Mouse (Mus musculus) lung, postnatal 0 days (tissue): ENCODE measurements around the gene Tsc22d4. TPM values are rescaled to one million over a fixed set of nuclear protein-coding genes. Genes with fewer than 3 reads are reported as not detected.

ENCODE experiments used
- ATAC-seq: fragments of 200-750 bp; cut with Nextera tagmentation; 2 replicates; pipeline ENCODE4 v1.8.0; 2017; ENCODE audit warnings: moderate library complexity
- DNase-seq: peaks from one replicate; pipeline ENCODE4 v3.0.0-alpha.2; 2016; ENCODE audit warnings: low spot score
- H3K27ac ChIP-seq: fragments of 300-500 bp; sonication (generic); 2 replicates; pipeline ENCODE4 v1.5.1; 2014; ENCODE audit warnings: antibody characterized with exemption, mild to moderate bottlenecking, low read length, mixed read lengths
- H3K27me3 ChIP-seq: fragments of 300-500 bp; sonication (generic); replicated peaks from 2 replicates; pipeline ENCODE4 v1.6.1; 2014; ENCODE audit warnings: low read length, mixed read lengths; ENCODE audit not compliant: insufficient read depth
- H3K36me3 ChIP-seq: fragments of 300-500 bp; sonication (generic); 2 replicates; pipeline ENCODE4 v1.6.1; 2014; ENCODE audit warnings: low read length, mixed read lengths; ENCODE audit not compliant: insufficient read depth
- H3K4me1 ChIP-seq: fragments of 300-500 bp; sonication (generic); 2 replicates; pipeline ENCODE4 v1.6.1; 2014; ENCODE audit warnings: antibody characterized with exemption, low read depth, low read length, mixed read lengths; ENCODE audit not compliant: insufficient read depth
- H3K4me2 ChIP-seq: fragments of 300-500 bp; sonication (generic); replicated peaks from 2 replicates; pipeline ENCODE4 v1.6.1; 2014; ENCODE audit warnings: low read depth, mild to moderate bottlenecking, low read length, moderate library complexity, mixed read lengths
- H3K4me3 ChIP-seq: fragments of 300-500 bp; sonication (generic); 2 replicates; pipeline ENCODE4 v1.5.1; 2014; ENCODE audit warnings: low read depth, low read length
- H3K9ac ChIP-seq: fragments of 300-500 bp; sonication (generic); replicated peaks from 2 replicates; pipeline ENCODE4 v1.6.1; 2014; ENCODE audit warnings: low read depth, mild to moderate bottlenecking
- H3K9me3 ChIP-seq: fragments of 300-500 bp; sonication (generic); 2 replicates; pipeline ENCODE4 v1.6.1; 2016; ENCODE audit warnings: low read length, mixed read lengths
- CTCF ChIP-seq: IDR thresholded peaks from 2 replicates; pipeline ENCODE4 v1.5.1; 2016; ENCODE audit warnings: antibody characterized with exemption, mild to moderate bottlenecking
- EP300 ChIP-seq: IDR thresholded peaks from 2 replicates; pipeline ENCODE4 v1.6.1; 2016; ENCODE audit warnings: antibody characterized with exemption, mild to moderate bottlenecking, control low read depth
- WGBS: fragments of 180-500 bp; shearing (Covaris S2); extraction: QIAGEN DNeasy Blood & Tissue Kit; methylation state at CpG from one replicate; pipeline ENCODE4 v1.1.7; 2014; 5-methylcytosine and 5-hydroxymethylcytosine counted together
- polyA plus RNA-seq: library from polyadenylated mRNA; unstranded; fragments of >200 nt; fragmentation: Nextera tagmentation; extraction: Ambion mirVana; gene quantifications from 2 replicates; pipeline ENCODE4 v1.2.1, GENCODE M21; 2015

Gene Tsc22d4
- polyA plus RNA-seq, 1 experiment from 2014 or later: 119 TPM

DNA sequence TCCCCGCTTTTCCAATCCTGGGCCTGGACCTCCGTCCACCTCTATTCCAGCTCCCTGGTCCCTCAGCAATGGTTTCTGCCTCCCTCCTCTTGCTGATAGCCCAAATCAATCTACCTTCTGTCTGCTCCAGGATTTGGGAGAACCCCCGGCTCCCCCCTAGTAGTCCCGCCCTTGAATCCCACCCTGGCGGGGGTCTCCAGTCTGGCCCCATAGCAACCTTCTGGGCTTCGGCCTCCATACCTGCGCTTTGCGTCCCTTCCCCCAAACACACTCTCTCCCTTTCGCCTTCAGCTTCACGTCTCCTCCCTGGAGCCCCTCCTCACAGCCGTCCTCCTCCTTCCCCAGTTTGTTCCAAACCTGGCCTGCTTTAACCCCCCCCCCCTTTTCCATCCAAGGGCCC, 5.0 kb upstream of the Tsc22d4 start:
- Histone ChIP-seq H3K27ac (no peak overlapping the region), H3K27me3 (no peaks in the 10 kb centered on the region), H3K9me3 (no peaks in the 10 kb centered on the region), H3K9ac (0 out of 2 replicates have a peak overlapping the region, but pooled peaks have one; percentile 34), H3K36me3 (no peaks in the 10 kb centered on the region), H3K4me3 (peak overlapping the region; percentile 57), H3K4me1 (no peaks in the 10 kb centered on the region), H3K4me2 (peak overlapping the region; percentile 94)
- no peak for TF ChIP-seq EP300
- no peak for TF ChIP-seq CTCF
- ATAC-seq: no peak
- WGBS: 21% methylated on average over 11 of the region's 11 CpGs
- DNase-seq: no peak

- peak within 1 kb of the TSS; percentile 94 for H3K4me2 ChIP-seq
- no peaks in the 10 kb centered on the region for H3K36me3 ChIP-seq
- no peaks in the 10 kb centered on the region for H3K9me3 ChIP-seq
- DNase-seq (peak; percentile 84), ATAC-seq (peak; percentile 82)
- H3K27ac ChIP-seq: no peak within 1 kb of the TSS
- H3K27me3 ChIP-seq: no peaks in the 10 kb centered on the region
- WGBS: under 1% methylated on average over 42 of the region's 71 CpGs
- H3K4me1 ChIP-seq: no peaks in the 10 kb centered on the region
- peak; percentile 82 for TF ChIP-seq CTCF
- no peak for TF ChIP-seq EP300
- H3K4me3 ChIP-seq: peak within 1 kb of the TSS; percentile 57
- H3K9ac ChIP-seq: peak within 1 kb of the TSS; percentile 34
These were observed 4.3 kb upstream of the Tsc22d4 start, which contains the start of gene Nyap1 for GRCm38 (mm10) chr5:137741023-137741931. TSS of gene Nyap1 (minus strand) at chr5:137741607.

GRCm38 (mm10) chr5:137742048-137742447, 3.5 kb upstream of the Tsc22d4 start:
- DNase-seq (no peak), ATAC-seq (no peak)
- H3K4me2 ChIP-seq: peak overlapping the region; percentile 94
- no peaks in the 10 kb centered on the region for H3K27me3 ChIP-seq
- no peaks in the 10 kb centered on the region; the same call in 1 of the 2 replicates for H3K36me3 ChIP-seq
- no peak overlapping the region for H3K9ac ChIP-seq
- H3K27ac ChIP-seq: no peak overlapping the region
- no peak for TF ChIP-seq EP300
- TF ChIP-seq CTCF: no peak
- 53% methylated on average over 10 of the region's 10 CpGs for WGBS
- H3K4me1 ChIP-seq: no peaks in the 10 kb centered on the region
- no peaks in the 10 kb centered on the region for H3K9me3 ChIP-seq
- H3K4me3 ChIP-seq: peak overlapping the region; percentile 57; the same call in 1 of the 2 replicates

GRCm38 (mm10) chr5:137742836-137743235, 2.7 kb upstream of the Tsc22d4 start:
- H3K36me3 ChIP-seq: no peaks in the 10 kb centered on the region; the same call in 1 of the 2 replicates
- no peaks in the 10 kb centered on the region for H3K9me3 ChIP-seq
- H3K27ac ChIP-seq: no peak overlapping the region
- ATAC-seq (no peak), DNase-seq (no peak)
- no peaks in the 10 kb centered on the region for H3K27me3 ChIP-seq
- TF ChIP-seq EP300 (no peak), CTCF (no peak)
- 91% methylated on average over 6 of the region's 6 CpGs for WGBS
- no peak overlapping the region for H3K4me2 ChIP-seq
- H3K4me3 ChIP-seq: no peak overlapping the region
- H3K4me1 ChIP-seq: no peaks in the 10 kb centered on the region
- no peak overlapping the region for H3K9ac ChIP-seq

- H3K4me3 ChIP-seq: no peak overlapping the region
- peaks cover 3% of the 10 kb centered on the region; the same call in 1 of the 2 replicates for H3K4me1 ChIP-seq
- 90% methylated on average over 6 of the region's 7 CpGs for WGBS
- H3K9ac ChIP-seq: no peak overlapping the region
- ATAC-seq (no peak), DNase-seq (no peak)
- no peaks in the 10 kb centered on the region for H3K27me3 ChIP-seq
- H3K27ac ChIP-seq: no peak overlapping the region
- no peak for TF ChIP-seq CTCF
- TF ChIP-seq EP300: no peak
- no peak overlapping the region for H3K4me2 ChIP-seq
- no peaks in the 10 kb centered on the region; the same call in 1 of the 2 replicates for H3K36me3 ChIP-seq
- H3K9me3 ChIP-seq: no peaks in the 10 kb centered on the region
These were observed 1.3 kb upstream of the Tsc22d4 start for GRCm38 (mm10) chr5:137744197-137744596.

DNA sequence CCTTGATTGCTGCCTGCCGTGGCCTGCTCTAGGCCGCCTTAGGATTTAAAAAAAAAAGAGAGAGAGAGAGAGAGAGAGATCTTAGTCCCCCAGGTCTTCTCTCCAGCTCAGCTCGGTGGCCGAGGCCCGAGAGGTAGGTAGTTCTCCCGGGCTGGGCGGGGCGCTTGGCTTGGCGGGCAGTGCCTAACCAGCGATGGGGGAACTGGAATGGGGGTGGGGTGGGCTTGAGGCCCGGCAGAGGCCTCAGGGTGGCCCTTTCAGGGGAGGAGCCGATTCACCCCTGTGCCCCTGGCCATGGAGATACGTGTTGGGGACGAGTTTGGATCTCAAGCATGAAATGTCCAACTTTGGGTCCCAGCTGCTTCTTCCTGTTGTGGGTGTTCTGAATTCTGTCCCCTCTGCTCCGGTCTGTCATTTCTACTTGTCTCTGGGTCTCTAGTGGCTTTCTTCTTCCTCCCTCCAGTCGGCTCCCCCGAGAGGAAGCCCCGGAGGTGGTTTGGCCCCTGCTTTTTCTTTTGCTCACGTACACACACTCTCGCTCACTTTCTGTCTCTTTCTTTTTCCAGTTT, 836 bp downstream of the Tsc22d4 start:
- Histone ChIP-seq H3K9me3 (no peaks in the 10 kb centered on the region), H3K27me3 (no peaks in the 10 kb centered on the region), H3K36me3 (peaks cover under 1% of the 10 kb centered on the region; the same call in 1 of the 2 replicates), H3K4me3 (peak overlapping the region; percentile 74), H3K4me1 (peaks cover 3% of the 10 kb centered on the region), H3K4me2 (peak overlapping the region; percentile 97), H3K27ac (peak overlapping the region; percentile 97), H3K9ac (peak overlapping the region; percentile 79)
- ATAC-seq (peak; percentile 38), DNase-seq (peak; percentile 75)
- TF ChIP-seq CTCF (no peak), EP300 (no peak)
- WGBS: 2% methylated on average over 18 of the region's 20 CpGs
